Mouse (Mus musculus) activated CD4-positive, CD25-positive, alpha-beta regulatory T cell, adult 9 weeks (primary cell): ENCODE results near the gene Dennd1c. TPM values are rescaled to one million over a fixed set of nuclear protein-coding genes. Genes with fewer than 3 reads are reported as not detected.

Source experiments
- polyA plus RNA-seq: library from polyadenylated mRNA; unstranded; fragments of 100-300 nt; shearing (Covaris generic); gene quantifications from one replicate; pipeline ENCODE4 v1.2.1, GENCODE M21; 2017

Gene Dennd1c
- 333 TPM for polyA plus RNA-seq

DNA sequence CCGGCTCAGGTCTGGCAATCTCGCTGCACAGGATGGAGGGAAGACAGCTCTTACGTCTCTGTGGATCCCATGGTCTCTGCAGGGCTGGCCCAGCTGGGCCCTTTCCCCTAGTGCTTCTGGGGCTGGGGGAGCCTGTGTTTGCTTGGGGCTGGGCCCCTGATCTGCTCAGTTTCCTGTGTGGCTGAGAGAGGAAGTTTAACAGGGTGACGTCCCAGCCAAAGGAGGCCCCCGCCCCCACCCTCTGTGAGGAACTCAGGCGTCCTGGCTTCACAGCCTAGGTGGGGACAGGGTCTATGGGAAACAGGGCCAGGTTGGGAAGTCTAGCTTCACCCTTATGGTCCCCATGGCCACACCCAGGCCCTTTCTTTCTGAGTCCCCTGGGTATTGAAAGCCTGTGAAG, at the start of gene Dennd1c:
Gene Dennd1c, minus strand, starts transcription at position 179 of the 400 bp plus-strand sequence.

DNA sequence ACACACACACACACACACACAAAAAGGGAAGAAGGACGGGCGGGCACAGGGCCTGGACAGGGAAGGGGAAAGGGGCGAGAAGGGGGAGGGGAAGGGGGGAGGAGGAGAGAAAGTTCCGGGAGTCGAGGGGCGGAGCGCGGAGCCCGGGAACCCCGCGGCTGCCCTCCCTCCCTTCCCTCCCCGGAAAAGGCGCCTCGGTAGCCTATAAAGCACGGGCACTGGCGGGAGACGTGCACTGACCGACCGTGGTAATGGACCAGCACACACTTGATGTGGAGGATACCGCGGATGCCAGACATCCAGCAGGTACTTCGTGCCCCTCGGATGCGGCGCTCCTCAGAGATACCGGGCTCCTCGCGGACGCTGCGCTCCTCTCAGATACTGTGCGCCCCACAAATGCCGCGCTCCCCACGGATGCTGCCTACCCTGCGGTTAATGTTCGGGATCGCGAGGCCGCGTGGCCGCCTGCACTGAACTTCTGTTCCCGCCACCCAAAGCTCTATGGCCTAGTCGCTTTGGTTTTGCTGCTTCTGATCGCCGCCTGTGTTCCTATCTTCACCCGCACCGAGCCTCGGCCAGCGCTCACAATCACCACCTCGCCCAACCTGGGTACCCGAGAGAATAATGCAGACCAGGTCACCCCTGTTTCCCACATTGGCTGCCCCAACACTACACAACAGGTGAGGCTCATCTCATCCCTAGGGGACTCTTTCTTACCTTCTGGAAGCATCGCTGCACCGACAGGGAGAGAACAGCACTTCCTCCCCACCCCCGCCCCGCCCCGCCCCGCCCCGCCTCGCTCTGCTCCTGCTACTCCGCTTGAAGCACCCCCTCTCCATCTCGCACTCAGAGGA, 27.1 kb upstream of the Dennd1c start, which contains the start of gene Tnfsf9:
Gene Tnfsf9, plus strand, starts transcription at position 145 of the 854 bp plus-strand sequence.

GRCm38 (mm10) chr17:57087049-57087832, 8.9 kb upstream of the Dennd1c start, which contains the start of gene Tubb4a:
Gene Tubb4a, minus strand, starts transcription at chr17:57087782.

GRCm38 (mm10) chr17:57059486-57059977, 18.8 kb downstream of the Dennd1c start, which contains the start of gene Slc25a23:
Gene Slc25a23, minus strand, starts transcription at chr17:57059863.

DNA sequence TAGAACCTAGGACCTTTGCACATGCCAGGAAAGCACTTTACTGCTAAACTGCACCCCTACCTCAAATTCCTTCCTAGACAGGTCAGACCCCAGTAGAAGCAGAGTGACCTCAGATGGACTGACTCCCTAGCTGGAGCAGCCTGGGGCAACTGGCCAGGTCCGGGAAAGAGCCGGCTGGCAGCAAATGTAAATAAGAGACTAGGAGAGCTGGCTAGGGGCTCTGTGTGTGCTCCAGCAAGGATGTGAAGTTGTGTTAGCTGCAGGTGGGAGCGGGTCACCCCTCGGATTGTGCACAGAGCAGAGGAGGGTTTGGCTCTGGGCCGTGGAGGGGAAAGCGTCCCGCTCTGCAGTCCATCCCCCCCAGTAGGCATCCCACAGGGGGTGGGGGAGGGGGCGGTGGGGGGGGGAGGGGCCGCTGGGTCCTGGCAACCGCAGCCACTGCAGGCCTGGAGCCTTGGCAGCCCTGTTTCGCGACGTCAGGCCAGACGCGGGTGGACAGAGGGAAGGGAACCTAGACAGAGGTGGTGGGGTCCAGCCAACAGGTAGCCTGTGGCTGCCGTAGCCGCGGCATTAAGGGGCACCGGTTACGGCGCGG, 19.3 kb downstream of the Dennd1c start, which contains the start of gene Crb3:
Gene Crb3, plus strand, starts transcription at position 215 of the 595 bp plus-strand sequence.

DNA sequence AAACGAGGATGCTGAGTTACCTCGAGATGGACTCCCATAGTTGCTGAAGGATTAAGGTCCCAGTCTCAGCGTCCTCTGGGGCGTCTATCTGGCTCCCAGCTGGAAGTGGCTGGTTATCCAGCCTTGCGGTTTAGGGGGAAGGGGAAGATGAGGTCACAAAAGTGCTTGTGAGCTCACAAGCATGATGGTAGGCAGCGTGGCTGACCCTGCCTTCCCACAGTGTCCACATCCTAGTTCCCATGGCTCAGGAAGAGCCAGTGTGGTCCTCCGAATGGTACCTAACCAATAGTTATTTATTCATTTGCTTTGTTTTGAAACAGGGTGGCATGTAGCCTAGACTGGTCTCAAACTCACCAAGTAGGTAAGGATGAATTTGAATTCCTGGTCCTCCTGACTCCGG, 36.8 kb downstream of the Dennd1c start, which contains the start of gene Slc25a41:
Gene Slc25a41, minus strand, starts transcription at position 101 of the 400 bp plus-strand sequence.

GRCm38 (mm10) chr17:57030931-57031660, 47.2 kb downstream of the Dennd1c start, which contains the start of gene Khsrp:
Gene Khsrp, minus strand, starts transcription at chr17:57031522.

Other genes with a start within 250 kb of the Dennd1c start
- gene Rfx2, start 247.5 kb downstream of the Dennd1c start, polyA plus RNA-seq: 1.5 TPM
- not detected for gene Acsbg2, start 204.1 kb downstream of the Dennd1c start, polyA plus RNA-seq
- gene 1700061G19Rik, start 203.0 kb downstream of the Dennd1c start, polyA plus RNA-seq: not detected
- 4.7 TPM for gene Mllt1, start 143.1 kb downstream of the Dennd1c start, polyA plus RNA-seq
- gene Acer1, start 96.4 kb downstream of the Dennd1c start, polyA plus RNA-seq: not detected
- 79.5 TPM for gene Clpp, start 88.2 kb downstream of the Dennd1c start, polyA plus RNA-seq
- gene Alkbh7, start 81.2 kb downstream of the Dennd1c start, polyA plus RNA-seq: 43.6 TPM
- 1.0 TPM for gene Pspn, start 78.5 kb downstream of the Dennd1c start, polyA plus RNA-seq
- gene Gtf2f1, start 67.2 kb downstream of the Dennd1c start, polyA plus RNA-seq: 92.3 TPM
- gene Gm17949, start 67.0 kb downstream of the Dennd1c start, polyA plus RNA-seq: 0.67 TPM
- 9.0 TPM for gene Khsrp, start 47.0 kb downstream of the Dennd1c start, polyA plus RNA-seq
- not detected for gene Slc25a41, start 36.9 kb downstream of the Dennd1c start, polyA plus RNA-seq
- gene Crb3, start 19.4 kb downstream of the Dennd1c start, polyA plus RNA-seq: 1.2 TPM
- gene Slc25a23, start 18.7 kb downstream of the Dennd1c start, polyA plus RNA-seq: 3.2 TPM
- gene Tubb4a, start 9.3 kb upstream of the Dennd1c start, polyA plus RNA-seq: 2.2 TPM
- 10.5 TPM for gene Tnfsf9, start 26.8 kb upstream of the Dennd1c start, polyA plus RNA-seq
- gene Cd70, start 71.3 kb upstream of the Dennd1c start, polyA plus RNA-seq: 1.0 TPM
- 10.2 TPM for gene Tnfsf14, start 115.7 kb upstream of the Dennd1c start, polyA plus RNA-seq
- gene C3, start 149.6 kb upstream of the Dennd1c start, polyA plus RNA-seq: 2.6 TPM
- 91.3 TPM for gene Gpr108, start 169.9 kb upstream of the Dennd1c start, polyA plus RNA-seq
- 5.4 TPM for gene Trip10, start 170.9 kb upstream of the Dennd1c start, polyA plus RNA-seq
- gene Vav1, start 200.6 kb upstream of the Dennd1c start, polyA plus RNA-seq: 229 TPM